Mouse (Mus musculus) embryonic facial prominence, embryonic 15.5 days (tissue): ENCODE measurements at regions not wholly inside any gene's neighbourhood (a gene's known extent, or its start where the extent isn't known, plus 50 kb on each side); places are given as distances from the start of the nearest gene placed in this dataset.

Source experiments
- ATAC-seq: fragments of 200-750 bp; cut with Nextera tagmentation; 2 replicates; pipeline ENCODE4 v1.8.0; 2017; ENCODE audit warnings: low read depth, moderate TSS enrichment; ENCODE audit not compliant: insufficient number of reproducible peaks, low FRiP score, low TSS enrichment
- H3K27ac ChIP-seq: fragments of 300-500 bp; sonication (generic); replicated peaks from 2 replicates; pipeline ENCODE4 v1.5.1; 2015; ENCODE audit warnings: mild to moderate bottlenecking, inconsistent platforms
- H3K27me3 ChIP-seq: fragments of 300-500 bp; sonication (generic); 2 replicates; pipeline ENCODE4 v1.6.1; 2015; ENCODE audit warnings: inconsistent platforms
- H3K36me3 ChIP-seq: fragments of 300-500 bp; sonication (generic); 2 replicates; pipeline ENCODE4 v1.6.1; 2015; ENCODE audit warnings: mild to moderate bottlenecking, inconsistent platforms
- H3K4me1 ChIP-seq: fragments of 300-500 bp; sonication (generic); 2 replicates; pipeline ENCODE4 v1.6.1; 2015; ENCODE audit warnings: inconsistent platforms
- H3K4me2 ChIP-seq: fragments of 300-500 bp; sonication (generic); replicated peaks from 2 replicates; pipeline ENCODE4 v1.6.1; 2015; ENCODE audit warnings: mild to moderate bottlenecking, inconsistent platforms
- H3K4me3 ChIP-seq: fragments of 300-500 bp; sonication (generic); replicated peaks from 2 replicates; pipeline ENCODE4 v1.5.1; 2015; ENCODE audit warnings: mild to moderate bottlenecking, inconsistent platforms
- H3K9ac ChIP-seq: fragments of 300-500 bp; sonication (generic); 2 replicates; pipeline ENCODE4 v1.6.1; 2015; ENCODE audit warnings: inconsistent platforms
- H3K9me3 ChIP-seq: fragments of 300-500 bp; sonication (generic); replicated peaks from 2 replicates; pipeline ENCODE4 v1.6.1; 2016; ENCODE audit warnings: inconsistent platforms
- WGBS: fragments of 180-500 bp; shearing (Covaris S2); methylation state at CpG from one replicate; pipeline ENCODE4 v1.1.7; 2015; 5-methylcytosine and 5-hydroxymethylcytosine counted together

GRCm38 (mm10) chr10:125726546-125726945, 239.4 kb upstream of the Lrig3 start:
- 47% methylated on average over 8 of the region's 8 CpGs for WGBS
- ATAC-seq: no peak

GRCm38 (mm10) chr10:125735744-125736494, 230.0 kb upstream of the Lrig3 start:
- no peak overlapping the region for H3K27ac ChIP-seq
- no peaks in the 10 kb centered on the region for H3K36me3 ChIP-seq
- ATAC-seq: no peak
- no peaks in the 10 kb centered on the region for H3K9me3 ChIP-seq
- H3K4me3 ChIP-seq: no peak overlapping the region
- H3K4me1 ChIP-seq: no peaks in the 10 kb centered on the region
- H3K27me3 ChIP-seq: no peaks in the 10 kb centered on the region
- no peak overlapping the region for H3K9ac ChIP-seq
- 75% methylated on average over 4 of the region's 4 CpGs for WGBS
- no peak overlapping the region for H3K4me2 ChIP-seq

More at GRCm38 (mm10) chr10:125726546-125726945, 239.4 kb upstream of the Lrig3 start:
- Histone ChIP-seq H3K9me3 (no peaks in the 10 kb centered on the region), H3K4me1 (peaks cover 8% of the 10 kb centered on the region; the same call in 1 of the 2 replicates), H3K27me3 (no peaks in the 10 kb centered on the region), H3K36me3 (no peaks in the 10 kb centered on the region), H3K4me2 (0 out of 2 replicates have a peak overlapping the region, but pooled peaks have one; percentile 6), H3K4me3 (no peak overlapping the region), H3K9ac (no peak overlapping the region), H3K27ac (no peak overlapping the region)

GRCm38 (mm10) chr10:125743181-125743580, 222.8 kb upstream of the Lrig3 start:
- H3K9me3 ChIP-seq: no peaks in the 10 kb centered on the region
- H3K27me3 ChIP-seq: no peaks in the 10 kb centered on the region
- no peak for ATAC-seq
- no peak overlapping the region for H3K27ac ChIP-seq
- H3K4me2 ChIP-seq: no peak overlapping the region
- peaks cover 4% of the 10 kb centered on the region; the same call in 1 of the 2 replicates for H3K4me1 ChIP-seq
- H3K4me3 ChIP-seq: no peak overlapping the region
- no peak overlapping the region for H3K9ac ChIP-seq
- H3K36me3 ChIP-seq: no peaks in the 10 kb centered on the region
- 23% methylated on average over 6 of the region's 6 CpGs for WGBS

- WGBS: 69% methylated on average over 6 of the region's 6 CpGs
- H3K4me1 ChIP-seq: peaks cover 4% of the 10 kb centered on the region; the same call in 1 of the 2 replicates
- H3K27ac ChIP-seq: no peak overlapping the region
- H3K36me3 ChIP-seq: no peaks in the 10 kb centered on the region
- no peak overlapping the region for H3K9ac ChIP-seq
- H3K9me3 ChIP-seq: no peaks in the 10 kb centered on the region
- H3K4me3 ChIP-seq: no peak overlapping the region
- no peak for ATAC-seq
- no peak overlapping the region for H3K4me2 ChIP-seq
- no peaks in the 10 kb centered on the region for H3K27me3 ChIP-seq
Measured at GRCm38 (mm10) chr10:125749031-125749585, 216.9 kb upstream of the Lrig3 start.

GRCm38 (mm10) chr10:125752506-125753218, 213.3 kb upstream of the Lrig3 start:
- Histone ChIP-seq H3K27me3 (no peaks in the 10 kb centered on the region), H3K4me2 (no peak overlapping the region), H3K36me3 (no peaks in the 10 kb centered on the region), H3K27ac (no peak overlapping the region), H3K9ac (no peak overlapping the region), H3K4me3 (no peak overlapping the region), H3K4me1 (no peaks in the 10 kb centered on the region), H3K9me3 (no peaks in the 10 kb centered on the region)
- 41% methylated on average over 10 of the region's 10 CpGs for WGBS
- no peak for ATAC-seq

- H3K4me3 ChIP-seq: no peak overlapping the region
- no peaks in the 10 kb centered on the region for H3K36me3 ChIP-seq
- no peak overlapping the region for H3K27ac ChIP-seq
- no peak overlapping the region for H3K4me2 ChIP-seq
- no peaks in the 10 kb centered on the region for H3K9me3 ChIP-seq
- 93% methylated on average over 3 of the region's 3 CpGs for WGBS
- H3K4me1 ChIP-seq: no peaks in the 10 kb centered on the region
- no peak overlapping the region for H3K9ac ChIP-seq
- ATAC-seq: no peak
- H3K27me3 ChIP-seq: no peaks in the 10 kb centered on the region
Measured at GRCm38 (mm10) chr10:125759171-125759570, 206.8 kb upstream of the Lrig3 start.

- H3K4me1 ChIP-seq: no peaks in the 10 kb centered on the region
- no peak overlapping the region for H3K4me3 ChIP-seq
- no peak overlapping the region for H3K9ac ChIP-seq
- no peak overlapping the region for H3K27ac ChIP-seq
- no peak overlapping the region for H3K4me2 ChIP-seq
- H3K9me3 ChIP-seq: no peaks in the 10 kb centered on the region
- ATAC-seq: no peak
- H3K27me3 ChIP-seq: no peaks in the 10 kb centered on the region
- 72% methylated on average over 16 of the region's 16 CpGs for WGBS
- no peaks in the 10 kb centered on the region for H3K36me3 ChIP-seq
Measured at GRCm38 (mm10) chr10:125762367-125763068, 203.4 kb upstream of the Lrig3 start.

GRCm38 (mm10) chr10:125764402-125765102, 201.4 kb upstream of the Lrig3 start:
- no peaks in the 10 kb centered on the region for H3K9me3 ChIP-seq
- no peaks in the 10 kb centered on the region for H3K36me3 ChIP-seq
- H3K4me2 ChIP-seq: no peak overlapping the region
- ATAC-seq: no peak
- H3K27me3 ChIP-seq: no peaks in the 10 kb centered on the region
- 39% methylated on average over 10 of the region's 10 CpGs for whole genome bisulfite sequencing
- no peaks in the 10 kb centered on the region for H3K4me1 ChIP-seq
- H3K27ac ChIP-seq: no peak overlapping the region
- H3K9ac ChIP-seq: no peak overlapping the region
- no peak overlapping the region for H3K4me3 ChIP-seq

- Histone ChIP-seq H3K27ac (no peak overlapping the region), H3K9me3 (no peaks in the 10 kb centered on the region), H3K4me2 (no peak overlapping the region), H3K4me1 (no peaks in the 10 kb centered on the region), H3K27me3 (no peaks in the 10 kb centered on the region), H3K36me3 (no peaks in the 10 kb centered on the region), H3K9ac (no peak overlapping the region), H3K4me3 (no peak overlapping the region)
- no peak for ATAC-seq
- 52% methylated on average over 10 of the region's 10 CpGs for WGBS
Measured at GRCm38 (mm10) chr10:125765103-125765820, 200.7 kb upstream of the Lrig3 start.

- Histone ChIP-seq H3K27ac (no peak overlapping the region), H3K4me1 (no peaks in the 10 kb centered on the region), H3K27me3 (no peaks in the 10 kb centered on the region), H3K9me3 (no peaks in the 10 kb centered on the region), H3K36me3 (no peaks in the 10 kb centered on the region), H3K9ac (no peak overlapping the region), H3K4me2 (no peak overlapping the region), H3K4me3 (no peak overlapping the region)
- WGBS: 66% methylated on average over 3 of the region's 3 CpGs
- no peak for ATAC-seq
Measured at GRCm38 (mm10) chr10:125768281-125768680, 197.7 kb upstream of the Lrig3 start.
